Mouse (Mus musculus) brain, embryonic 18.5 days (tissue): ENCODE results near the gene Pde4d.
A peak's percentile ranks its signal among the peaks of the same experiment; 100 is the strongest.

ENCODE experiments used
- DNase-seq: peaks from one replicate; pipeline ENCODE4 v3.0.0-alpha.2; 2012; ENCODE audit warnings: low read depth, low spot score

Pde4d gene

GRCm38 (mm10) chr13:108596938-108597337, 147.2 kb downstream of the Pde4d start:
- DNase-seq = no peak

- DNase-seq = no peak
Observed at GRCm38 (mm10) chr13:108598673-108599072, 148.9 kb downstream of the Pde4d start.

GRCm38 (mm10) chr13:108599186-108599900, 149.6 kb downstream of the Pde4d start:
- no peak for DNase-seq

- no peak for DNase-seq
Observed at GRCm38 (mm10) chr13:108601021-108601420, 151.3 kb downstream of the Pde4d start.

- no peak for DNase-seq
Observed at GRCm38 (mm10) chr13:108603502-108603901, 153.8 kb downstream of the Pde4d start.

GRCm38 (mm10) chr13:108604213-108604612, 154.5 kb downstream of the Pde4d start:
- DNase-seq = no peak

GRCm38 (mm10) chr13:108618207-108618606, 168.5 kb downstream of the Pde4d start:
- no peak for DNase-seq

- DNase-seq = no peak
Observed at GRCm38 (mm10) chr13:108622681-108623080, 172.9 kb downstream of the Pde4d start.

GRCm38 (mm10) chr13:108623929-108624328, 174.2 kb downstream of the Pde4d start:
- DNase-seq = no peak

- DNase-seq = no peak
Observed at GRCm38 (mm10) chr13:108626166-108626565, 176.4 kb downstream of the Pde4d start.

GRCm38 (mm10) chr13:108628501-108628900, 178.8 kb downstream of the Pde4d start:
- no peak for DNase-seq

- DNase-seq = no peak
Observed at GRCm38 (mm10) chr13:108630576-108630975, 180.8 kb downstream of the Pde4d start.

- no peak for DNase-seq
Observed at GRCm38 (mm10) chr13:108631222-108631621, 181.5 kb downstream of the Pde4d start.

- DNase-seq = peak; percentile 20
Observed at GRCm38 (mm10) chr13:108636526-108636925, 186.8 kb downstream of the Pde4d start.

- no peak for DNase-seq
Observed at GRCm38 (mm10) chr13:108642259-108642658, 192.5 kb downstream of the Pde4d start.

- no peak for DNase-seq
Observed at GRCm38 (mm10) chr13:108646801-108647200, 197.1 kb downstream of the Pde4d start.

- no peak for DNase-seq
Observed at GRCm38 (mm10) chr13:108647239-108647638, 197.5 kb downstream of the Pde4d start.

GRCm38 (mm10) chr13:108654026-108654723, 204.4 kb downstream of the Pde4d start:
- no peak for DNase-seq

GRCm38 (mm10) chr13:108666579-108666978, 216.8 kb downstream of the Pde4d start:
- DNase-seq = no peak

- no peak for DNase-seq
Observed at GRCm38 (mm10) chr13:108667077-108667476, 217.3 kb downstream of the Pde4d start.

- DNase-seq = no peak
Observed at GRCm38 (mm10) chr13:108677056-108677455, 227.3 kb downstream of the Pde4d start.

- DNase-seq = no peak
Observed at GRCm38 (mm10) chr13:108683018-108683417, 233.3 kb downstream of the Pde4d start.

GRCm38 (mm10) chr13:108685817-108686216, 236.1 kb downstream of the Pde4d start:
- DNase-seq = no peak
